Mouse (Mus musculus) urinary bladder, postnatal 14 days (tissue): Measurements from ENCODE around the gene Tnni3k.

Source experiments
- DNase-seq: peaks from one replicate; pipeline ENCODE4 v3.0.0; 2021; ENCODE audit warnings: low spot score

Gene Tnni3k

DNA sequence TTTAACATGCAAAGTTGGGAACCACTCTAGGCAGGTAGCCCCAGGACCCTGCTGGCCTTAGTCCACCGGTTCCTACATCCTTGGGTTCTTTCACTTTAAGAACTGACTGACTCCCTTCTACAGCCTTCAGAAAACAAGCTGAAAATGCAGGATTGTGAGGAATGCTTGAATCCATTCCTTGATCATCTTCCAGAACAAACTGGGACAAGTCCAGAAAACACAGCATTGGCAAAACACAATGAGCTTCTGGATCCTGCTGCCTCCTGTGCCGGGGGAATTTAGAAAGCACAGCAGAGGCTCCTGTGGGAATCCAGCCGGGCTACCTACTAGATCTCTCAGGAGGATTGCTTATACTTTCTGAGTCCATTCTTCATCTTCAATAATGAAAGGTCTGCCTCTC, 229.5 kb downstream of the Tnni3k start:
- DNase-seq: no peak

DNA sequence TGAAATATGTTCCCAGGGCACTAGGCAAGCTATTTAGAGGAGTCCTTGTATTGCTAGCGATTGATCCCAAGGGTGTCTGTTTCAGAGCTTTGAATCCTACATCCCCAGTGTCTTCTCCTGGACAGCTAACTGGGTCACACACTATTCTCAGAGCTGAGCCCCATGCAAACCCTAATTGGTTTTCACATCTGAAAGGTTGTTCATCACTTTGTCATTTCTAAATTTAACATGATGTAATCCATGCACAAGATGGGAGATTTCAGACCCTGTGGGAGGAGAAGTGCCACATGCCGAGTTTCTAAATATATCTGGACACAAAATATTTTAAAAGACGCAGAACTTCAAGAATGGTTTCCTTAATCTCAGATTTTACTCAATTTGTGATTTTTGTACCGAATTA, 230.5 kb downstream of the Tnni3k start:
- no peak for DNase-seq

DNA sequence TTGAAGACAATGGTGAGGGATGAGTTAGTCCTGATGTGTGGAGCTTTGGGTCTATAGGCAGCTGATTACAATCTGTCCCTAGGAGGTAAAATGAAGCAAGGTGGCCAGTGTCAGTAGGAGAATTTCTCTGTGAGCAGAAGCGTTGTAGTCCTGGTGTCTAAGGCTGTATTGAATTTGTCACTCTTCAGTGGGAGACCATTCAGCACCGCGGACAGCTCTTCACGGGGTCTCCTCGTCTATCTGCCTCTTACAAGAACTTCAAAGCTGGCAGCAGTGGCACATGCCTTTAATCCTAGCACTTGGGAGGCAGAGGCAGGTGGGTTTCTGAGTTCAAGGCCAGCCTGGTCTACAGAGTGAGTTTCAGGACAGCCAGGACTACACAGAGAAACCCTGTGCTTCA, 235.5 kb downstream of the Tnni3k start:
- DNase-seq: peak; percentile 17

DNA sequence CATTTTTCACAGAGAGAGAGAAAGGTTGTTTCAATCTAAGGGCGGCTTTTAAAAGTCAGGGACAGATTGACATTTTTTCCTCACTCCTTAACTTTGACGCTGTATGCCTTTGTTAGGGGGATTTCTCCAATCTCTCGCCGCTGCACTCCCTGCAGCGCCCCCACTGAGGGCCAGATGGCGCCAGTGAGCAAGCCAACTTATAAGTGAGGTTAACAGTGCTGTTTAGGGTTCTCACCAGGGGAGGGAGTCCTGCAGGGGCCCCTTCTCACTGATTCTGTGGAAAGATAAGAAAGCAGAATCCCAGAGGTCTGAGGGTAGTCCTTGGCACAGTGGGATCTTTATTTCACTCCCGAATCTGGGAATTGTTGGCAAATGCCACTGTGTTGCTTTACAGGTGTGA, 237.5 kb downstream of the Tnni3k start:
- DNase-seq: peak; percentile 19

DNA sequence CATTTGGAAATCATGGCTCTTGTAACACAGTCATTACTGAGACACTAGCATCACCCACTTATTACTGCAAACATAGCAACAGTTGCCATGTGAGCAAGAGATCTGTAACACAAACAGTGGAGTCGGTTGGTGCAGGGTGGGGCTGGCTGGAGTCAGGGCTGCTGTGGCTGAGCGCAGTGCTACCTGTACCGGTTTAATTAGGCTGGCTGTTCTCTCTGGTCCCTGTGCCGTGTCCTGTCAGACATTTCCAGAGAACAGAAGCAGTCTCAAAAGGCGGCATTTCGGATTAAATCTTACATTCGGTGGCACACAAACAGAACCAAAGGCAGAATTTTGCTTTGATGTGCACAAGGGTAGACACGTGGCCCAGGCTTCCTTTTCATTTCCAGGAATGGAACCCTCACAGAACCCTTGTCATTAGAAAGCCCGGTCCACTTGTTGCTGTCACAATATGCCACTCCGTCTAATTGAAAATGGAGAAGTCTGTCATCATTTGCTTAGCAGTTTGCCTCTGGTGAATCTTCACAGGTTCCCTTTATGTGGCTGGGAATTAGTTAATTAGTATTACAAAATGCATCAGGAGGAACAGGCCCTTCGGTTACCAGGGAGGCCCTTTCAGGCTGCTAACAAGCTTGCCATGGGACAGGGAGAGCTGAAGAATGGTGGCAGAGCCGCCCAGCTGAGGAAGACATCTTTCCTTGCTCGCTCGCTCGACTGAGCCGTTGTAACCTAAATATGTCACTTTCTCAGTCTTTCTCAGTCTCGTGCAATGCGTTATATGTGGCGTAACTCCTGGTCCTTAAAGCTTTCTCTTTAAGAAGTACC, 238.2 kb downstream of the Tnni3k start:
- DNase-seq: no peak

DNA sequence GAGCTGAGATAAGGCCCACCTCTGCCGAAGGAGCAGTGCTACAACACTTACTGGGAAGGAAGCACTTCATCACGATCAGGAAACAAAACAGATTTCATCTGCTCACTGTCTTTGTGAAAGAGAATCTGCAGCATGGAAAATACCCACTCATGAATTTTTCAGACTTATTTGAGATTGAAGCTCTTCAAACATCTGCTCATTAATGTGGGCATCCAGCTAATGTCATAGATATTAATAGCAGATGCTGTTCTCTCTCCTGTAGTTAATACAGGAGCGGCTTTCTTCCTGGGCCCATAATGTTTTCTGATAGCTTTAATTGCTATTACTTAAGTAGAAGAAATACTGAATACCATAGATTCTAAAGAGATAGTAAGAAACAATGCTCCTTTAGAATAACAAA, 239.0 kb downstream of the Tnni3k start:
- DNase-seq: no peak

DNA sequence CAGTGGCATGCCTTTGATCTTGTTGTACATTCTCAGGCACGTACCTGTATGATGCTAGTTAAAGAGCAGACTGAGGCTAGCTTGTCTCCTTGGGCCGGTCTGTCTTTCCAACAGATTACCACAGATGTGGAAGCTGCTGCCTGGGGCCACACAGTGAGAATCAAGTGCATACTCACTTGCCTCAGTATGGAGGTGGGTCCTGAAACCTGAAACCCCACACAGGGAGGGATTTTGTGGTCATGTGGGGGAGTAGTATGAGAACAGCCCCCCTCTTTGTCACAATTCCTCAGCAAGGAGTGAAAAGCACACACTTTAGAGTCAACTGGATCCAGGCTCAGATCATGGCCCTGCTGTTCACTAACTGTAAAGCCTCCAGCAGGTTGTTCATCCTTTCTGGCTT, 239.6 kb downstream of the Tnni3k start:
- no peak for DNase-seq

DNA sequence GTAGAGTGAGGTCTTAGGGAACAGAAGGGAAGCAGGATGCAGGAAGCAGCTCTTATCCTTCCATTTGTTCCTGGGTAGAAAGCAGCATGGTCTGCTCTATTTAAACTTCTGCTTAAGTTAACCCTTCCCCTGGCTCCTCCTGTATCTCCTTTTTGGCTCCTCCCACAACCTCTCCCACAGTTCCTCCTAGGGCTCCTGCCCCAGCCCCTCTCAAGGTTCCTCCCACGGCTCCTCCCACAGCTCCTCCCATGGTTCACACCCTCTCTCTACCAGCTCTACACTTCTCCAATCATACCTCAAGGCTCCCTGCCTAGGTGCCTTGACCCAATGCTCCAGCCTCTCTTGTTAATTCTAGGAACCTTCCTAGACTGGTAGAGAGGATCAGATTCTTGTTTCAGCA, 242.3 kb downstream of the Tnni3k start:
- DNase-seq: no peak

DNA sequence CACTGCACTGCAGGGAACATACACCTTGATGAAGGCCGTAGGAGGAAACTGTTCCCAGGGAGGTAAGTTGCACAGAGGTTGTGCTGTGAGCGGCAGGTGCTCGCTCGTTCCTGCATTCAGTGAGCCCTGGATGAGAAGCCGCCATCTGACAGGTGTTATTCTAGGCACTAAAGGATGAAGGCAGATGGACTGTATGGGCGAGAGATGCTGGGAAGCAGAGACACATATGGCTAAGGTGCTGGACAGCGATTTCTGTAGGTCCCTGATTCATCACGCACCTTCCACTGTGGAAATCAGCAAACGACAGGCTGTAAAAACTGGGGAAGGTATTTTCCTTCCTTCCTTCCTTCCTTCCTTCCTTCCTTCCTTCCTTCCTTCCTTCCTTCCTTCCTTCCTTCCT, 243.4 kb downstream of the Tnni3k start:
- no peak for DNase-seq

DNA sequence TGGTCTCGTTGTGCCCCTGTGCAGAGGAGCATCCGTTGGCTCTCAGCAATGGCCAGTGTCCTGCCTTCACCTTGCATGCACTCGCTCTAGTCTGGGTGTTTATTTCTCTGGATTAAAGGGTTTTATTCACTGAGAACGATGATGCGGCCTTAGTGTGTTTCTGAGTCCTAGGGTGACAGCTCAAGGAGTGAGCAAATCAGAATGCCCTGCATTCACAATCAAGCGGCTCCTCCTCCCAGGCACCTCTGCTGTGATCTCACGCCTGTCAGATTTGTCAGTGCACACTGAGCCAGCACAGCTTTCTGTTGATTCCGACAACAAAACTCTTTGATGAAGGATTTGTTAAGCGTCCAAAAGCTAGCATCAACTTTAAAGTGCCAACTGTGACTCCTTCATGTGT, 243.9 kb downstream of the Tnni3k start:
- no peak for DNase-seq

DNA sequence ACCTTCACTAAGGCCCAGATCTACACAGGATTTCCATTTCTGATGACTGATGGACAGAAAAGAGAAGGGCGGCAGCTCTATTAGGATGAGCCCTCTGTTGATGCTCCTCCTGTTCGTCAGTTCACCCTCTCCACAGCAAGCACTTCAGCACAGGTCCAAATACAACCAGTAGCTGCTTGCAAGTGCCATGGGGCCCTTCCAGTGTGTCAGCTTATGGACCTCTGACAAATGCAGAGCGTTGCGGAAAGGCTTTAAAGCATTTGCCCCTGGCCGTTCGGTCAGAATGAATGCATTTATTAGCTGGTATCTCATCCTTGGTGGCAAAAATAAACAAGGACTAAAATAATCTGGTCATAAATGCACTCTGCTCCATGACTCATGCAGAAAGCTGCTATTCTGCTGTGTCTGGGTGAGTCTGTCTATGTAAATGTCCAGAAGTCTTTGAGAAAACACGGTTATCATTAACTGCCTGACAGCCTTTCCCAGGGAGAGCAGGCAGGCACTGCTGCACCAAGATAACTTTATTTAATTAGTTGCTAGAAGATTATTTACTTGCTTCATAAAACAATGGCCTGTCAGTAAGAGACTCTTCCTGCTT, 244.8 kb downstream of the Tnni3k start:
- no peak for DNase-seq

DNA sequence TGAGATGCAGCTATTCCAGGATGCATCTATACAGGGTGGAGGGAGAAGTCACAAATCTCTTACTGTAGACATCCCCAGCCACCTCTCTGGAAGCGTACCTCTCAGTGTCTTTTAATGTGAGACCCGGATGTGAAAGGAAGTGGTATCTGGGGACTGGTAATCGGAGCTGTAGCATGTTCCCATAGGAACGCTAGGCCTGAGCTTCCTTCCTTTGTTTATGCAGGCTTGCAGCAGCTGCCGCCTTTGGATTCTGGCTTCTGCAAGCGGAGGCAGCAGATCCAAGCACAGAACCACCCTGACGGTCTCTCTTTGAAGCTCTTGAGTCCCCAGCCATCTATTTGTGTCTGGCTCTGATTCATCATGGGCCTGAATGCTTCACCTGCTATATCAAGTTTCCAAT, 248.6 kb downstream of the Tnni3k start:
- DNase-seq: no peak

DNA sequence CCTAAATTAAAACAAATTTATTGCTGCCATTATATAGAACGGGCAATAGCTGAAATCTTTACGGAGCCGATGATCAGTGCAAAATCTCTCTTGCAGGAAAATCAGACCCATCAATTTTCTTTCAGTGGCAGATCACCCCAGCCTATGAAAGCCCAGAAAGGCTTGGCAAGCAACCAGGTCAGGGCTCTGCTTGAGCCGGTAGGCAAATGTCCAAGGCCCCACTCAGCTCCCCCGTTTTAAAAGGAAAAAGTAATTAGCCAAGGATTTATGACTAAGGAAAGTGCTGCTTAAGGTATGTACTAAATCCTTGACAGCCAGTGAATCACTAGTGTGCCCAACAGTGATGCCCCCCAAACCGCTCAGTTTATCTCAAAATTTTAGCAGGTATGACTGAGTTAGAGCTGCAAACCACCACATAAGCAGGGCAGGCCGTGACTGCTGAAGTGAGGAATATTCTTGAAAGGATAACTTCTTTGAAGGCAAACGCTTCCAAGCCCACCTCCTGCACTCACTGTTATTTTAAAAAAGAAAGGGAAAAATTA, 254.2 kb downstream of the Tnni3k start:
- DNase-seq: no peak

DNA sequence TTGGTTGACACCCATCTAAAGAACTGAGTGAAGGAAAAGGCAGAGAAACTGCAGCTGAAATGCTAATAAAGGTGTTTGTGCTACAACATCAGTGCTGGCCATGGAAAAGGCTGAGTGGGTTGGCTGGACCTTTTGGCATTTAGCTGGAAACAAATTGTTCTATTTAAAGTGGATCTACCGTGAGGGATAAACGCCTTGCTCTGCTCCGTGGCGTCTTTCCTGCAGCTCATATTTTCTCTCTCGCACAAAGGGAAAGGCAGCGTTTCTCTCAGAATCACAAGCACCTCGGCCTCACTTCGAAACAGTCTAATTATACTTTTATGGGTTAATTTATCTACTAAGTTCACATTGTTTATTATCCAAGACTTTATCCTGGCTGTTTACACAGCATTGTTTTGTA, 254.8 kb downstream of the Tnni3k start:
- DNase-seq: no peak

DNA sequence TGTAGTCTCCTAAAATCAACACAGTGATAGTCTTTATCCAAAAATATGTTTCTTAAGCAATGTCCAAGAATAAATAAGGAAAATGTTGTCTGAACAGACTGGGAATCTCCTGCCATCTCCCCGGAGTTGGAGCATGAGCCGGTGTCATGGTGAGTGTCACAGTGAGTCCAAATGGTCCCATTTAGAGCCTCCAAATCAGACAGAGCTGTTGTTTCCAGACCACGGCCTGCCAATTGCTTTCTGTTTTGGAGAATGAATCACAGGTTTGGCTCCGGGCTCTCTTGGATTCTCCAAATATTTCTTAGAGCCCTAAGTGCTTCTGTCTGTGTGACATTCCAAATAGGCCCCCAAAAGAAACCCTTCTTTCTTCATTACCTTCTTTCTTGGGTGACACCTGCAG, 256.4 kb downstream of the Tnni3k start:
- DNase-seq: no peak

DNA sequence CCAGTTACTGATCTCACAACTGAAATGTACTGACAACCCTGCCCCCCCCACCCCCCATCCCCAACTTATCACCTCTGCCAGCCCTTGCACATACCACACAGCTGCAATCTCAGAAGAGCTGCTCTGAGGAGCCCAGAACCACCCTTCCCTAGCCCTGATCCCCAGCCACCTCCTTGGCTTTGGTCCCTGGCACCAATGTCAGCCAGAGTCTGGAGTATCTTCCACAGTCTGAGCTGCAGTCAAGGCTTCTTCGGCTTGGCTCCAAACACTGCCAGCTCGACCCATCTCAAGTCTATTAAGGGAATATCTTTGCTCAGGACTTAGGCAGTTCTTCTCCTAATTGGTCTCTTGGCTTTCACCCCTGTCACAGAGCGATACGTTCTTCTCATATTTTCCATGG, 261.6 kb downstream of the Tnni3k start:
- DNase-seq: no peak

DNA sequence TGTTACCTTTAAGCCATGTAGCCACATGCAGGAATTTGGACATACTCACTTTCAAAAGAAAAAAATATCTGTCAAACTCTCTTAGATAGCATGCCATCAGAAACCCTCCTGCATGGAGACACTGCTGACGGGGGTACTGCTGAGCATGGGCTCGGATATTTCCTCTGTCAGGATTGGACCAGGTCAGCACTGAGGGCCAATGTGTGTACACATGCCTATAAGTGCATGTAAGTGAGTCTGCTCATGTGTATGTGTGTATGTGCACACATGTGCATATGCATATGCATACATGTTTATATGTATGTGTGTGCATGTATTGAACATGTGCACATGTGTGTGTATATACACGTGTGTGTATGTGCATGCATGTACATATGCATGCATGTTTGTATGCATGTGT, 267.6 kb downstream of the Tnni3k start:
- no peak for DNase-seq

DNA sequence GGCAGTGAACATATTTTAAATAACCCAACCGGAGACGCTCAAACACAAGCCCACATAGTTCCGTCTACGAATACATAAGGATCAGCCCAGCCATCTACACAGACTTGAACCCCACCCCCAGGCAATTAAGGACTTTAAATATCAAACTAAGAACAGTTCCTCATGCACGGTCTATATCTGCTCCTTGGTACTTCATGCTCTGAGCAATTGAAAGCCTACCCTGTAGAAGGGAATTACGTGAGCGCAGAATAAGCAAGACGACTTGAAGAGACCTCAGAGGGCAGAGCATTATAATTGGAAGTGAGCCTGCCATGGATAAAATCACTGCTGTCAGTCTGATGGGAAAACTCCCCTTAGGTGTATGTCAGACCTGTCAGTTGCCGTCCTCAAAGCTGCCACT, 268.9 kb downstream of the Tnni3k start:
- no peak for DNase-seq

DNA sequence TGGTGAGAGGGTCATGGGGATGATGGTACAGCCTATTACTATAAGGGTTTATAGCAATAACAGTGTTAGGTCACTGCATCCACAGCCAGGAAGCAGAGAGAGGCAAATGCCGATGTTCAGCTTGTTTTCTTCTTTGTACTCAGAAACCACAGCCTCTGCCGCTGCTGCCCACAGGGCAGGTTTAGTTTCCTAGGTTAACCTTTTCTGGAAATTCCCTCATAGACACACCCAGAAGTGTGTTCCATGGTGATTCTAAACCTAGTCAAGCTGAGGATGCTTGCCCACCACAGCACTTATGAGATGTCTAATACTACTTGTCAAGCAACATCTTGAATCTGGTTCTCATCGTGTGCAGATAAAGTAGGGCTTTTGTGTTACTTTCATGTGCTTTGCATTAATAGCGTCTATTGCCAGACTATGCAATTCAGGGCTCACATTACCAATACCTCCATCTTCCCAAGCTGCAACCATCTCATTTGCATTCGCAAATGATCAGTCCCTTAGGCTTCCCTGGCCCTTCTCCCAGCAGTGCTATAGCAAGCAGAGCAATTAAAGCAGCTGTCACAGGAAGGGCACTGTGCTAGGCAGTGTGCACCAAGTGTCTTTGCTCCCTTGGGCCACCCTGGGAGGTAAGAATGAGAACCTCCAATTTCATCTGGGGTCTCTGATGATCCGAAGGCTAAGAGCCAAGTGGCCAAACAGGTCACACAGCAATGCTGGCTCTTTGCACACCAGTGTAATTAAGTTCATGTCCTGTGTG, 276.2 kb downstream of the Tnni3k start:
- DNase-seq: no peak

DNA sequence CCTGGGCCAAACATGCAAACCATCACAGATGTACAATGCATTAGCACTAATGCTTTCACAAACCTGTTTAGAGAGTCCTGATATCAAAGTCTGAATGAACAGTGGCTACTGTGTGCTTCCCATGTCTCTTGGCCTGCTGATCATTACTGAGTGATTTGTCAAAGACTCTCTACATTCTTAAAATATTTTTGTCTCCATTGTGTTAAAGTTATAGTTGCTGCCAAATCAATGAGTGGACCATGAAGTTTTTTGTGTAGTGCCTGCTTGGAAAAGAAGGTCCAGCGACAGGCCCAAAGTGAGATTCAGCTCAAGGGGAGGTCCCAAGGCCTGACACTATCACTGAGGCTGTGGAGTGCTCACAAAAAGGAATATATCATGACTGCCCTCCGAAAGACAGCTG, 283.6 kb downstream of the Tnni3k start:
- no peak for DNase-seq

DNA sequence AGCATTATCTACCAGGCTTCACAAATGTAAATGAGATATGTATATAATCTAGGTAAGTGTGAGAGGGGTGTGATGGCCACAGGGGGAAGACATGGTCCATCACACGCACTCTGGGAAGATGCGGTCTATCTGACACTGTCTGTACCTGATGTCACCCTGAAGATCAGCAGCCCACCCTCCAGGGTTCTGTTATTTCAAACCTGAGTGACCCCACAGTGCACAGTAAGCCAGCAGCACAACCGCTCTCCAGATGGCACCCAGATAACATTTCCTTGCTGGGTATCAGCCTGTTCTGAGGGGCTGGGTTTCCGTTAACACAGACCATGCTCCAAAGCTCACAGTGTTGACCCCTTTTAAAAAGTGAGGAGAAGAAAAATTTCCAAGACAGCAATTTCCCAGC, 288.9 kb downstream of the Tnni3k start:
- no peak for DNase-seq

DNA sequence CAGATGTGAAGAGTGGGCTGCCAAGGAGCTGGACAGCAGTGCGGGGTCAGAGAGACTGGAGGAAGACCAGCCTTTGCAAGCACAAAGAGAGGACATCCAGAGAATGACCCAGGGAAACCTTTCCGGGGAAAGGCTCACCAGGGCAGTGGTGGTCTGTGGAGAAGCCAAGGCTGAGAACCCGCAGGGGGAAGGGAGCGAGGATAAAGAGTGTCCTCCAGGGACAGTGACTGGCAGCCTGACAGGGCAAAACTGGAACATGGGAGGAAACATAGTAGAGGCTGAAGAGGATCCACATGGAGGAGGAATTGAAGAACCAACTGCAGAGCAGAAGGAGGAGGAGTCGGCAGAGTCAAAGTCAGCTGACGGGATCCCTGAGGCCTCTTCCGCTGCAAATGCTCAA, 291.1 kb downstream of the Tnni3k start:
- DNase-seq: no peak

DNA sequence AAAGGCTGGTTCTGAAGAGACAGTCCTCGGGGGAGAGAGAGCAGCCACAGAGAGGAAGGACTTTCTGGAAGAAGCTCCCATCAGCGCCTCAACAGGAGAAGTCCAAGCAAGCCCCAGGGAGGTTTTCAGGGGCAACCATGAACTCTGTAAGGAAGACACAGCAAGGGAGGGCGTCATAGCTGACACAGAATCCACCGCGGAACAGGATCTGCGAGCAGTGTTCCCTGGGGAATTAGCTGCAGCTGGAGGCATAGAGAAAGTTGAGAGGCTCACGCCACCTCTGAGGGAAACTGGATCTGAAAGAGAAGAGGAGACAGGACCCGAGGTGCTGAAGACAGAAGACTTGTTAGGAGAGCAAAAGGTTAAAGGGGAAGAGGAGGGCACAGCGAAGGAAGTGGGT, 291.8 kb downstream of the Tnni3k start:
- no peak for DNase-seq
